Mouse (Mus musculus): ENCODE results near the gene Rgs3.

- TF ChIP-seq CTCF (IDR thresholded peaks at IDR 0.05; ENCODE audit: low read depth, low read length) (no peak), POLR2A (IDR thresholded peaks at IDR 0.05; ENCODE audit: borderline replicate concordance, low read depth, low read length) (no peak)
Observed at GRCm38 (mm10) chr4:62600549-62600948, 40.9 kb downstream of the Rgs3 start.
